Mouse (Mus musculus) MEL (cell line): ENCODE results near the gene Phf1.

Experiments used
- CTCF ChIP-seq, 3 experiments: IDR thresholded peaks in 2 of 3; conservative IDR thresholded peaks in 1 of 3; 2 replicates each; pipeline ENCODE4 v1.5.1; 2011 to 2012; ENCODE audit warnings: low read length in 3 of 3, low read depth in 2 of 3, mild to moderate bottlenecking in 2 of 3, improper control_type of control experiment in 1 of 3, inconsistent platforms in 1 of 3, mixed read lengths in 1 of 3, moderate library complexity in 1 of 3; ENCODE audit not compliant: control insufficient read depth in 1 of 3, insufficient read depth in 1 of 3, poor library complexity in 1 of 3, severe bottlenecking in 1 of 3
- MAFK ChIP-seq: IDR thresholded peaks from 2 replicates; pipeline ENCODE4 v1.6.1; 2011; ENCODE audit warnings: low read depth, mild to moderate bottlenecking, low read length, improper control_type of control experiment, borderline replicate concordance
- POLR2AphosphoS5 ChIP-seq: IDR thresholded peaks from 2 replicates; pipeline ENCODE4 v1.6.1; 2012; ENCODE audit warnings: low read depth, borderline replicate concordance, mild to moderate bottlenecking, inconsistent platforms, low read length, moderate library complexity, mixed read lengths

DNA sequence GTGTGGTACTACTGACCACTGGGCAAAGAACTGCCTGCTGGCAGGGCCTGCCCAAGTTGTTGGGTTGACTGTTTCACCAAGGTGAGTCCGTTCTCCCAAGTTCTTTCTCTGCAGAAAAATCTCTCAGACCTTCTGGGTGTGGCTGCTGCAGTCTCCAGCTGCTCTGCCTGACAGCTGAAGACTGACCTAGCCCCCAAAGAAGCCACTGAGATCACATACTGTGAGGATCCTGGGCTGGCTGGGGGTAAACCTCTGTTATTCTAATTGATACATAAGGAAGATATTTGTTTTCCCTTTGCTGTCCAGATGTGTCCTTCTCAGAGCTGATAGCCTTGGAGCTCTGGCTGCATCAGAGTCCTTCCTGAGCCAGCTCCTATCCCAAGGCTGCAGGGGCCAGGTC, 17.6 kb upstream of the Phf1 start:
- TF ChIP-seq MAFK (no peak), CTCF (IDR thresholded peaks at IDR 0.05 in 2 of 3, conservative IDR thresholded peaks at IDR 0.05 in 1 of 3; ENCODE audit: control insufficient read depth in 1 of 3, insufficient read depth in 1 of 3, low read depth in 2 of 3, low read length in 3 of 3, poor library complexity in 1 of 3, severe bottlenecking in 1 of 3) (no peak), POLR2AphosphoS5 (no peak)
